Mouse (Mus musculus): ENCODE results near the gene Usp38. TPM values are rescaled to one million over a fixed set of nuclear protein-coding genes. Genes with fewer than 3 reads are reported as not detected.
"Not testable (repeated sequence)": the region's sequence is repeated elsewhere in the genome, so short reads cannot be mapped to it uniquely, and the experiment has no call there.

Gene Usp38
- 10.2 and 12.7 TPM in 2 replicates for polyA plus RNA-seq (2015; fragmentation: Nextera tagmentation; extraction: Ambion mirVana)

DNA sequence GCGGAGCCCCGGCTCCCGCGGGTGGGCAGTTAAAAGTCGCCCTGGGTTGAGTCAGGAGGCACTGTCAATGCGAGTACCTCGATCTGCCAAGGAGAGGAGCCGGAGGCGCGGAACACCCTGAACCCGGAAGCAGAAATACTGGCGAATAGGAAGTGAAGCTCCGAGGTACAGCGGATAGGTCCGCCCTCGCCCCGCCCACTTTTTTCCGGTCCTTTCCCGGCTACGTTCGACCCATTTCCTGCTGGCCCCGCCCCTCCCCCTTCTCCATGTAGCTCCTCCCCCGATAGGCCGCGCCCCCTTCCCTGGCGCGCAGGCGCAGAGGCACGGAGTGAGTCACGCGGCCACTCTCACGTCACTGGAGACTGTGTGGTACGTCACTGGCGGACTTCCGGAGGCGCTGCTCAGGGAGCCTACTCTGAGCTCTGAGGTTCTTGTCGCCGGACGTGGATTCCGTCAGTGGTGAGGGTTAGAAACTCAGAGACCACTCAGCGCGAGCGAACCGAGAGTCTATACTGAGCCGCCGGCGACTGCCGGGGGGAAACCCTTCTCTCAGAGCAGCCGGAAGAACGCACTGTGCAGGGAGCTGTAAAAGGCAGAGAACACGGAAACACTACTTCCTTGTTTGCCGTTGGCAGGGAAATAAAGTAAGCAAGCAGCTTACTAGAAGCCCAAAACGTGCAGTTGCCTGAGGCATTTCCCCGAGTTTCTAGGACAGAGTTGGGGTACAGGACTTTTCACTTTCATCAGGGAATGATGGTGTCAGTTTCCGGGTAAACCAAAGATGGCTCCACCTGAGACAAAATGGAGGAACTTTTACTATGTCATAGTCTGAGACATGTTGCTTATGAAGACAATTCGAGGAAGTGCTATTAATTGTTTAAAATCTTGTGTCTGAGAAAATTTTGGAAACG, at the start of gene Usp38:
Usp38 (minus strand) TSS at position 140 of the 911 bp plus-strand sequence.
- peak within 1 kb of the TSS; percentile 94 for H3K4me2 ChIP-seq
- H3K9me3 ChIP-seq (replicated peaks) = no peaks in the 10 kb centered on the region
- H3K36me3 ChIP-seq = peaks cover 9% of the 10 kb centered on the region; the same call in 1 of the 2 replicates
- H3K27me3 ChIP-seq = no peaks in the 10 kb centered on the region
- ATAC-seq (ENCODE audit: low read depth) = peak; percentile 94
- peak within 1 kb of the TSS; percentile 86 for H3K27ac ChIP-seq
- peak within 1 kb of the TSS; percentile 99 for H3K4me3 ChIP-seq (replicated peaks)
- H3K9ac ChIP-seq = peak within 1 kb of the TSS; percentile 96
- peak; percentile 99 for DNase-seq
- WGBS (ENCODE audit: insufficient replicate concordance) = 2% methylated on average over 56 of the region's 57 CpGs
- H3K4me1 ChIP-seq (replicated peaks) = peaks cover 45% of the 10 kb centered on the region

DNA sequence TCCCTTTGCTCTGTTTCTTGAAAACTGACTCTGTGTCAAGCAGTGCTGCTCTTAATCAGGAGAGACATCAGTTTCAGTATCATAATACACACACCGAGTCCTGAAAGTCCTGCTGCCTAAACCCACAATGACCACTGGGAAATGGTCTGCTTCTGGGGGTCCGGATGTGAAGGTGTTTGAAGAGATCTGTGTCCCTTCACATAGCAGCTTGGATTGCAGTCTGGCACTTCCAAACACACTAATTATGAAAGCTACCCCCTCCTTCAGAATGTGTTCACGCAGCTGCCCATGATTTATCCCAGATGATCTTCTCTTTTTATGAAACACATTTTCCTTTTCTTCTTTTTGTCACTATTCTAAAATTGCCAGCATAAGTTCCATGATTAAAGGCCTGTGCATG, 47.8 kb upstream of the Usp38 start:
- H3K27ac ChIP-seq = no peak overlapping the region
- no peaks in the 10 kb centered on the region for H3K36me3 ChIP-seq
- 50% methylated on average over 3 of the region's 3 CpGs for WGBS (ENCODE audit: insufficient replicate concordance)
- no peaks in the 10 kb centered on the region for H3K9me3 ChIP-seq (replicated peaks)
- no peaks in the 10 kb centered on the region for H3K27me3 ChIP-seq
- H3K9ac ChIP-seq = no peak overlapping the region
- H3K4me2 ChIP-seq = no peak overlapping the region
- DNase-seq (no peak), ATAC-seq (ENCODE audit: low read depth) (no peak)
- H3K4me3 ChIP-seq (replicated peaks) = no peak overlapping the region
- H3K4me1 ChIP-seq (replicated peaks) = no peaks in the 10 kb centered on the region

GRCm38 (mm10) chr8:81061950-81062349, 47.2 kb upstream of the Usp38 start:
- no peak for DNase-seq
- no peaks in the 10 kb centered on the region for H3K36me3 ChIP-seq
- no peaks in the 10 kb centered on the region for H3K27me3 ChIP-seq
- H3K4me2 ChIP-seq = no peak overlapping the region
- H3K9ac ChIP-seq = no peak overlapping the region
- no peaks in the 10 kb centered on the region for H3K4me1 ChIP-seq (replicated peaks)
- H3K4me3 ChIP-seq (replicated peaks) = no peak overlapping the region
- 11% methylated on average over 3 of the region's 3 CpGs for WGBS (ENCODE audit: insufficient replicate concordance)
- H3K9me3 ChIP-seq (replicated peaks) = no peaks in the 10 kb centered on the region
- no peak for ATAC-seq (ENCODE audit: low read depth)
- no peak overlapping the region for H3K27ac ChIP-seq

DNA sequence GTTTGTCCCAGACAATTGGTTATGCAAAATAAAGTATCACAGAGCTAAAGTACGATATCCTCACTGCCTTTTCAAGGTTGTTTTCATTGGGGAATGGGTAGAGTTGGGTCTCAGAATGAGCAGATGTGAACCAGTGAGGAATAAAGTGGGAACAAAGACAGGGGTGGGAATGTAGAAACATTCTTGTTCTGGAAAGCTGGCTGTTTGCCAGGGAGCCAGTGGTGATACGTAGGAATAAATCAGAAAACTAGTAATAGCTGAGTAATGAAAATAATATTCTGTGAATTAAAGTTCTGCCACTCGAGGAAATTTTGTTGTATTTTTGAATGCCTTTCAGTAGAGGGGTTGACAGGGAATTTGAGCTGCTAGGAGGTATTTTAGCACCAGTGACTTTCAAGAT, 29.5 kb upstream of the Usp38 start:
- WGBS (ENCODE audit: insufficient replicate concordance) = 45% methylated on average over 3 of the region's 3 CpGs

DNA sequence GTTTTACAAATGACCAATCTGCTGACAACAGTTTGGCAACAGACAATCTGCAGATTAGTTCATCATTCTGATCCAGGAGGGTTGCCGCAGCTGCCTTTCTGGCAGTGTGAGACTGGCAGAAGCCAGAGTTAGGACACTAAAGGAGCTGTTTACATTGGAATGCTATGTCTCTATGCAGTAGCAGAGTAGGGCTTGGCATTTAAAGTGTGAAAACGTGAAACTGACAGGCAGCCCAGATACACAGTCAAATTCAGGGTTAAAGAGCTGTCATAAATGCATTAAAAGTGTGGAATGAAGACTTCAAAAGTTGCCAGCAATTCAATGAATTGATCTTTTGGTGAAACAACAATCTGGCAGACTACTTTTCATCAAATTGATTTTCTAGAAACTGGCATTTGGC, 13.3 kb upstream of the Usp38 start:
- ATAC-seq (ENCODE audit: low read depth) (no peak), DNase-seq (no peak)
- peaks cover 12% of the 10 kb centered on the region; the same call in 1 of the 2 replicates for H3K9me3 ChIP-seq (replicated peaks)
- no peak overlapping the region for H3K27ac ChIP-seq
- 38% methylated on average over 2 of the region's 2 CpGs for WGBS (ENCODE audit: insufficient replicate concordance)
- no peak overlapping the region for H3K4me3 ChIP-seq (replicated peaks)
- no peak overlapping the region for H3K4me2 ChIP-seq
- H3K9ac ChIP-seq = no peak overlapping the region
- H3K36me3 ChIP-seq = no peaks in the 10 kb centered on the region
- H3K27me3 ChIP-seq = no peaks in the 10 kb centered on the region
- H3K4me1 ChIP-seq (replicated peaks) = no peaks in the 10 kb centered on the region

More for the DNA sequence above, 29.5 kb upstream of the Usp38 start:
- DNase-seq (no peak), ATAC-seq (ENCODE audit: low read depth) (no peak)
- Histone ChIP-seq H3K4me1 (replicated peaks) (no peaks in the 10 kb centered on the region), H3K36me3 (no peaks in the 10 kb centered on the region), H3K4me3 (replicated peaks) (no peak overlapping the region), H3K27ac (no peak overlapping the region), H3K27me3 (no peaks in the 10 kb centered on the region), H3K9ac (no peak overlapping the region), H3K9me3 (replicated peaks) (no peaks in the 10 kb centered on the region), H3K4me2 (no peak overlapping the region)

- not testable (repeated sequence) for DNase-seq; H3K9ac ChIP-seq; H3K9me3 ChIP-seq (replicated peaks); H3K27me3 ChIP-seq; H3K4me3 ChIP-seq (replicated peaks); H3K27ac ChIP-seq; H3K4me2 ChIP-seq; H3K36me3 ChIP-seq; ATAC-seq (ENCODE audit: low read depth)
- 77% methylated on average over 8 of the region's 8 CpGs for WGBS (ENCODE audit: insufficient replicate concordance)
- H3K4me1 ChIP-seq (replicated peaks) = peaks cover 21% of the 10 kb centered on the region
Measured at GRCm38 (mm10) chr8:81017548-81017947, 2.8 kb upstream of the Usp38 start.

DNA sequence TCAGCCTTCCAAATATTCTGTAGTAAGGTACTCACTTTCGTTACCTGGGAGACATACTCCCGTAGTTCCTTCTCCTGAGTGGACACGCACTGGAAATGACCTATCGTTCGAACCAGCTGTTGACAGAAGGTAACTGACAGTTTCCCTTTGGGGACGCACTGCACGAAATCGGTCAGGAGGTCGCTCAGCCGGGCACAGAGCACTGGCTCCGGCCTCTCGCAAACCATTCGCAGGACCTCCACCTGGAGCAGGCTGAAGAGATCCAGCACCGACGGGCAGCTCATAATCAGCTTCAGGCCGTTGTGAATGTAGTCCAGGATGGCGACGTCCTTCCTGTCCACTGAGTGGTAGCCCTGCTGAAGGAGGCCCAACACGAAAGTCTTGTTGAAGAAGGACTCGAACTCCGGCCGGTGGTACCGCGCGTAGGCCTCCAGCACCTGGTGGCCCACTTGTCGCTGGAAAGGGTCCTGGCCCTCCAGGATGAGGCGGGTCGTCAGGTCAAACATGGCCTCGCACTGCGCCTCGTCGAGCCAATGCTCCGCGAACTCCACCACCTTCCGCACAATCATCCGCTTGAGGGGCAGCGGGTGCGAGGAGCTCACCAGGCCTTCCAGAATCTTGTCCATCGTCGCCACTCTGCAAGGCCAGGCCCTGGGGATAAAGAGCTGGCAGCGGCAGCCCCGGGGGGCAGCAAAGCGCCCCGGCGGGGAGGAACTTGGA, 757 bp downstream of the Usp38 start:
- DNase-seq (no peak), ATAC-seq (ENCODE audit: low read depth) (peak; percentile 1)
- Histone ChIP-seq H3K36me3 (peaks cover 18% of the 10 kb centered on the region; the same call in 1 of the 2 replicates), H3K27ac (peak overlapping the region; percentile 83), H3K4me2 (peak overlapping the region; percentile 94), H3K4me1 (replicated peaks) (peaks cover 49% of the 10 kb centered on the region), H3K27me3 (no peaks in the 10 kb centered on the region), H3K4me3 (replicated peaks) (peak overlapping the region; percentile 99), H3K9me3 (replicated peaks) (no peaks in the 10 kb centered on the region), H3K9ac (peak overlapping the region; percentile 96)
- WGBS (ENCODE audit: insufficient replicate concordance) = under 1% methylated on average over 45 of the region's 45 CpGs

DNA sequence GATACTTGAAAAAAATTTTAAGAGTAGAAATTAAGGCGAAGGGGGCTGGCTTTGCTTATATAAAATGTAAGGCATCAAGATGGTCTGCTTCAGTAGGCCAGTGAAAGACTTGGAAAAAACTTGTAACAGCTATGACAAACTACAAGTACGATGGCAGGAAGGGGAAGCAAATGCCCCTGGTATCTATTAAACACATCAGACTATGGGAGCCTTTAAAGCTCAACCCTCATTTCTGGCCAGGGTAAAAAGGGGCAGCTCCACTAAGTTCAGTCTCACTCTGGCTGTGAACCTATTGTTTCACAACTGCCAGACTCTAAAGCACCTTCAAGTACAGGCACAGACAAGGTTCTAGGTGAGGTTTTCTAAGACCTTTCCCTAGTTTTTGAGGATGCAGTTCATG, 2.0 kb downstream of the Usp38 start:
- Histone ChIP-seq H3K4me3 (replicated peaks) (peak overlapping the region; percentile 99), H3K4me2 (peak overlapping the region; percentile 94), H3K9ac (peak overlapping the region; percentile 96), H3K36me3 (peaks cover 30% of the 10 kb centered on the region), H3K27ac (no peak overlapping the region), H3K27me3 (no peaks in the 10 kb centered on the region), H3K4me1 (replicated peaks) (peaks cover 49% of the 10 kb centered on the region), H3K9me3 (replicated peaks) (no peaks in the 10 kb centered on the region)
- no peak for ATAC-seq (ENCODE audit: low read depth)
- no peak for DNase-seq
- 36% methylated on average over 2 of the region's 2 CpGs for WGBS (ENCODE audit: insufficient replicate concordance)

DNA sequence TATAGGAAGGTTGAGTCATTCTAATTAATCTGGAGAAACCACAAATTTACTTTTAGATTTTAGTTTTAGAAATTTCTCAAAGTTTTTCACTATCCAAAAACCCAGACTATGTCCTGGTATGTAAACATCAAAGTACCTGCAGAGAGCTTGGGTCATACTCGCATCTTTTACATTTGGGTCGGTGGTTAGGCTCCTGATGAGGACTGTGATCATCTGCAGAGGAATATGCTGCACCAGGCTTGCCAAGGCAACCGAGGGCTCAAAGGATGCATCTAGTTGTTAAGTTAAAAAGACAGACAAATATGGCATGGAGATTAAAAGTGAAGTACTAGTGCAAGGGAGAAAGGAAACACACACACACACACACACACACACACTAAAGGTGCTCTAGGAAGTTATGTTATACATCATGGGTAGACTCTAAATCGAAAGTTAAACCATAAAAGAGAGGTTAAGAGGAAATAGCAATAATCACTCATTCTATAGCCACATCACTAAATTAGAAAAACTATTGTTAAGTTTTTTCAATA, 2.6 kb downstream of the Usp38 start:
- DNase-seq = no peak
- H3K27ac ChIP-seq = no peak overlapping the region
- peaks cover 36% of the 10 kb centered on the region for H3K36me3 ChIP-seq
- H3K4me1 ChIP-seq (replicated peaks) = peaks cover 49% of the 10 kb centered on the region
- H3K27me3 ChIP-seq = no peaks in the 10 kb centered on the region
- 55% methylated on average over 4 of the region's 4 CpGs for WGBS (ENCODE audit: insufficient replicate concordance)
- H3K9me3 ChIP-seq (replicated peaks) = no peaks in the 10 kb centered on the region
- H3K4me3 ChIP-seq (replicated peaks) = peak overlapping the region; percentile 99
- no peak for ATAC-seq (ENCODE audit: low read depth)
- H3K9ac ChIP-seq = peak overlapping the region; percentile 63; the same call in 1 of the 2 replicates
- peak overlapping the region; percentile 94 for H3K4me2 ChIP-seq

GRCm38 (mm10) chr8:81010386-81010785, 4.3 kb downstream of the Usp38 start:
- Histone ChIP-seq H3K27ac (no peak overlapping the region), H3K9me3 (replicated peaks) (no peaks in the 10 kb centered on the region), H3K4me1 (replicated peaks) (peaks cover 42% of the 10 kb centered on the region), H3K36me3 (peaks cover 49% of the 10 kb centered on the region), H3K9ac (no peak overlapping the region), H3K4me2 (peak overlapping the region; percentile 94; the same call in 1 of the 2 replicates), H3K4me3 (replicated peaks) (no peak overlapping the region), H3K27me3 (no peaks in the 10 kb centered on the region)
- ATAC-seq (ENCODE audit: low read depth) (no peak), DNase-seq (no peak)
- 51% methylated on average over 5 of the region's 5 CpGs for WGBS (ENCODE audit: insufficient replicate concordance)

DNA sequence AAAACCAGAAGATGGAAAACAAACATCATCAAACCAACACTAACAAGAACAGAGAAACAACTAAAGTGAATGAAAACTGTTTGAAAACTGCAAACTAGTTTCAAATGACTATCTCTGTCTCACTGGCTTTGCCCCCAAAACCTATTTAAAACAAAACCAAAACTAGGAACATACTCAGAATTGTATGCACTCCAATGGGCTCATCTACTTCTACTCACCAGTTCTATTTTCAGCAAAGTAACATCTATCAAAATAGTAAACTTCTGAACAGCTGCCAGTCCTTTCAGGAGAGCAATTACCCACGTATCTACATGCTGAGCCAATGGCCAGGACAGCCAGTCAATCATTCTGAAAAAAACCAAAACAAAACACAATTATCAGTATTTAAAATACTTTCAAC, 9.6 kb downstream of the Usp38 start:
- no peaks in the 10 kb centered on the region for H3K27me3 ChIP-seq
- peaks cover 80% of the 10 kb centered on the region for H3K36me3 ChIP-seq
- no peak for ATAC-seq (ENCODE audit: low read depth)
- no peak overlapping the region for H3K4me3 ChIP-seq (replicated peaks)
- peaks cover 5% of the 10 kb centered on the region; the same call in 1 of the 2 replicates for H3K4me1 ChIP-seq (replicated peaks)
- H3K9me3 ChIP-seq (replicated peaks) = no peaks in the 10 kb centered on the region
- no peak overlapping the region for H3K27ac ChIP-seq
- no peak for DNase-seq
- 83% methylated on average over 1 of the region's 1 CpGs for WGBS (ENCODE audit: insufficient replicate concordance)
- H3K9ac ChIP-seq = no peak overlapping the region
- no peak overlapping the region for H3K4me2 ChIP-seq
